Mouse (Mus musculus): Measurements from ENCODE around the gene Impg1. TPM values are rescaled to one million over a fixed set of nuclear protein-coding genes. Genes with fewer than 3 reads are reported as not detected.
A peak's percentile ranks its signal among the peaks of the same experiment; 100 is the strongest.
"Not testable (repeated sequence)": the region's sequence is repeated elsewhere in the genome, so short reads cannot be mapped to it uniquely, and the experiment has no call there.

Impg1 gene
- total RNA-seq, 2 experiments from 2014 or later = 0.14 to 0.17 TPM

GRCm38 (mm10) chr9:80344451-80345000 is 120.8 kb downstream of the Impg1 start:
- DNase-seq (ENCODE audit: low spot score in 2 of 2) = no peak

DNA sequence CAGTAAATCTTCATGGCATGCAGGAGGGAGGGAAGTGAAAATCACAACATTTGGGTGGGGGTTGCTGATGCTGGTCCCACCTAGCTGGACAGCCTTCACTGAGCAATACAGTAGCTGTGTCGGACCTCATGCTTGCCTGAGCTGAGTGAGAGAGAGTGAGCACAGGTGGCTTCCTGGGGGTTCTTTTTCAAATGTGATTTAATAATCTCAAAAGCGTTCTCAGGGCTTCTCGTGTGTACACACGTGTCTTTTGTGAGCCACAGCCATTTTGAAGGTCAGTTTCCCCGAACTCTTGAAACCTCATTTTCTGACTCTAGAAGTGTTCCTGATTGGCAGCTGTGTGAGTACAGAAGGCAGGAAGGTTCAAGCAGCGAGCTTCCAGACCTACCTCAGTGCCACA is 122.8 kb downstream of the Impg1 start:
- no peak for DNase-seq (ENCODE audit: low spot score in 2 of 2)

- DNase-seq (ENCODE audit: low spot score in 2 of 2) = no peak
Observed at GRCm38 (mm10) chr9:80341756-80342155, 123.5 kb downstream of the Impg1 start.

GRCm38 (mm10) chr9:80340927-80341326 is 124.4 kb downstream of the Impg1 start:
- no peak for DNase-seq (ENCODE audit: low spot score in 2 of 2)

DNA sequence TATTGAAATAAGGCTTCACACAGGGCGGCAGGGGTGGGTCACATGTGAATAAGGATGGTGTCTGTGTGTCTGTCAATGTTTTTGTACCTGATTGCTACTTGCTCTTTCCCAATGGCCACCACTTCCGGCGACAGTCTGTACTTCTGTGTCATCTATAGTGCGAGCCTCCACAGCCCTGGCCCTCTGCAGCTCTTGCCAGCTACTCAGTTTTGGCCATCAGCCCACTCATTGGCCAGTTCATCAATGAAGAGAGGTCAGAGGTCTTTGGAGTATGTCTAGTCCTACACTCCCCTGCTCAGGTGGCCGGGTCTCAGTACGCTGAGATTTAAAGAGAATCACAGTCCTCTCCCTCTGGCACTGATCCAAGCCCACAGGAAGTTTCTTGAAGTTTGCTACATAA is 127.3 kb downstream of the Impg1 start:
- DNase-seq (ENCODE audit: low spot score in 2 of 2) = no peak

DNA sequence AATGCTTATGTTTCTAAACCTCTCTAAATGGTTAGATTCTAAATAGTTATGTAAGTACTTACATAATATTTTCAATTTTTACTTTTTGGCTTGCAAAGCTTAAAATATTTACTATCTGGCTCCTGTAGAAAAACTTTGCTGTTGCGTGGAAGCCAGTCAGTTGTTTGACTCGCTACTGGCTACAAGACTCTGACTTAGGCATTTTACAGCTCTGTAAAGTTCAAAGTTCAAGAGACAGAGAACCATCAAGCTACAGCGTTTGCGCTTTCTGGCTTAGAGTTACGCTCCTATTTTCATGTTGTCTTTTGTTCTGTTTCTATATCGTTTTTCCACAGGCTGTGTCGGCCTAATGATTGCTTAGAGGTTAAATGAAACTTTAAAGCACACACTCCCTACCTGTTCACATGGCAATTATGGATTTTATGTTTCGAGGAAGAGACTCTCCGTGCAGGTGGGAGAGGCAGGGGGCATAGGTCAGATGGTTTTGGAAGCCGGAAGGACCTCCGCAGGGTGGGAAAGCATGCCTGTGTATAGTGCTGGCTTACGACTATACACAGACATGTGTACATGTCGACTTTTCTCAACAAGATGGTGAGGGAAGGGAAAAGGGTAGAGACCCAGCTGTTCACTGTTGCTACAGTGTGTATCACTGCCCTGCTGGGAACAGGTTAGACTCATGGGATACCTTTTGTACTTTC is 129.5 kb downstream of the Impg1 start:
- no peak for DNase-seq (ENCODE audit: low spot score in 2 of 2)

GRCm38 (mm10) chr9:80333998-80334605 is 131.2 kb downstream of the Impg1 start:
- DNase-seq (ENCODE audit: low spot score in 2 of 2) = no peak

- DNase-seq (ENCODE audit: low spot score in 2 of 2) = no peak
Observed at GRCm38 (mm10) chr9:80333466-80333865, 131.8 kb downstream of the Impg1 start.

DNA sequence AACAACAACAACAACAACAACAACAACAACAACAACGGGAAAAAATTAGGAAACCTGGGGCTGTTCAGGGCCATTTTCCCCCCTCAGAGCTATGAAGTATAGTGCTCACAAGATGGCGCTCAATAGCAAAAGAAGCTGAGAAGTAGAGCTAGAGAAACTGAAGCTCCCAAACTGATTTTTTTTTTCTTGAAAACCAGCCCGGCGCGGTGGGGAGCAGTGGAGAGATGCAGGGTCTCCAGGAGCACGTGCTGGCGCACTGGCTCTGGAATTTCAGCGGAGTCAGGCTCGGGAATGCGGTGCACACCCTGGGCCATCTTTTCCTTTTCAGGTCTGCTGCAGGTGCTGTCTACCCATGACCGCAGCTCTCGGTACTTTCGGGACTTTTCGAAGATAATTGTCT is 133.1 kb downstream of the Impg1 start:
- peak in 1 of 2 experiments; percentile 14 for DNase-seq (ENCODE audit: low spot score in 2 of 2)

GRCm38 (mm10) chr9:80321051-80321887 is 144.0 kb downstream of the Impg1 start:
- not testable (repeated sequence) for DNase-seq (ENCODE audit: low spot score in 2 of 2)

DNA sequence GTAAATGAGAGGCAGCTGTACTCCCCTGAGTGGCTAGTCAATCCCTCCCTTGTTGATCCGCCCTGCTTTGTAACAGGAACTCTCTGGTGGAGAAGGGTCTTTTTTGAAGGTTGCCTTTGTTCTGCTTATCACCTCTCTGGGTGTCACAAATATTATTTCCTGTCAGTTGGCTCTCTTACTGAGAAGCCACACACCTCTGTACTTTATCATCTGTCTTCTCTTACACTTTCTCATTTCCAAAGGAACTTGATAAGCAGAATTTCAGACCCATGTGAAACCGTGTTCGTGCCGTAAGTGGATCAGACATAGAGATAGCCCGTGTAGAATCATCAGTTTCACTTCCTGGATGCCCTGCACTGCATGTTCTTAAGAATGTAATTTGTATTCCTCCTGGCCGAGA is 147.3 kb downstream of the Impg1 start:
- DNase-seq (ENCODE audit: low spot score in 2 of 2) = no peak

DNA sequence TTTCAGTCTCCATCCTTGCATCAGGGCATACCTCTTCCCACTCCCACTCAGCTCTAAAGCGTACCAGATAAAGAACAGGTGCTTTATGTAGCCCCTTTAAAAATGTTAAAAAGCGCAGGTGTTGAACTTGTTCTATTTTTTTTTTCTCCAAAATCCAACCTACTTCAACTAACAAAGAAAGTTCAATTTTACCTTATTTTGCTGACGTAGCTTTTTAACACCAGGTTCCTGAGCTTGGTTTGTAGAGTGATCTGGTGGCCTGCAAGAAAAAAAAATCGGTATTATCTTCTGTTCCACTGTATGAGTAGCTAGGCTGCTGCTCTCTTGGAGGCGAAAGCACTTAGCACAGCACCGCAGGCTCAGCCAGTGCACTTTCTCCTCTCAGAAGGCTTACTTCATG is 149.4 kb downstream of the Impg1 start:
- no peak for DNase-seq (ENCODE audit: low spot score in 2 of 2)

DNA sequence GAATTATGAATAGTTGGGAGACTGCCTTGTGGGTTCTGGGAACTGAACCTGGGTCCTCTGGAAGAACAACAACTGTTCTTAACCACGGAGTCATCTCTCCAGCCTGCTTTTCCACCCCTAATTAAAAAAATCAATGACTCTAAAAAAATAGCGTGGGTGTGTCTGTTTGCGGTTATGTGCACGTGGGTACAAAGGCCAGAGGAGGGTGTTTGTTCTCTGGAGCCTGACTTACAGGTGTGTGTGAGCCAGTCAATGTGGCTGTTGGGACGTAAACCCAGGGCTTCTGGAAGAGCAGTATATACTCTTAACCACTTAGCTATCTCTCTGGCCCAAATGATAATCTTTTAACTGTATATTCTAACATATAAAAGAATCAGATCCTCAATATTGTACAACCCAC is 151.7 kb downstream of the Impg1 start:
- DNase-seq (ENCODE audit: low spot score in 2 of 2) = no peak

- DNase-seq (ENCODE audit: low spot score in 2 of 2) = no peak
Observed at GRCm38 (mm10) chr9:80307629-80308028, 157.7 kb downstream of the Impg1 start.

GRCm38 (mm10) chr9:80306853-80307252 is 158.4 kb downstream of the Impg1 start:
- no peak for DNase-seq (ENCODE audit: low spot score in 2 of 2)

DNA sequence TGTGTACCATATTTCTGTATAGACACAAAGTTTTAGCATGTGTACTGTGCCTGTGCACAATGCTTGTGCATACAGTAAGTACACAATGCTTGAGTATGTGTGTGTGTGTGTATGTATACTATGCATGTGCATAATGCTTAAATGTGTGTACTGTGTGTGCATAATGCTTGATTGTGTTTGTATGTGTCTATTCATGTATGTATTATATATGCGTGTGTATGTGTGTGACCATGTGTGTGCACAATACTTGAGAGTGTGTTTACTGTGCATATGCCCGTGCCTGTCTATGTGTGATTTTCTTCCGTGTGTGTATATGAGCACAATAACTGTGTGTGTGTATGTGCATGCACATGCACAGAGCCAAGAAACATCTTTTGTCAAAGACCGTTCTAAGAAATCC is 158.9 kb downstream of the Impg1 start:
- DNase-seq (ENCODE audit: low spot score in 2 of 2) = no peak

- no peak for DNase-seq (ENCODE audit: low spot score in 2 of 2)
Observed at GRCm38 (mm10) chr9:80303518-80303917, 161.8 kb downstream of the Impg1 start.

DNA sequence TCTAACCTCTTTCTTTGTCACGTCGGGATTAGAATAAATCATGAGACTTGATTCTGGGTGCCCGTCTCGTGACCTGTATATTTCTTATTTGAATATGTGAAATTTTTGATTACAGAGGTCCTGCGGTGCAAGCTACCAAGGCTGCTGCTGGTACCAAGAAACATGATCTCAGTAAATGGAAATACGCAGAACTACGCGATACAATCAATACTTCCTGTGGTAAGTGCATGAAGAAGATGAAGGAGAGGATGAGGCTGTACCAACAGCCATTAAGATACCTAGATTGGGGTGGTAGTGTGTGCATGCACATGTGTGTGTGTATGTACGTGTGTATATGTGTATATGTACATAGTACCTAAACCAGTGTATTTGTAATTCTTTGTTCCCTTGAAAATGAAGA is 166.2 kb downstream of the Impg1 start:
- no peak for DNase-seq (ENCODE audit: low spot score in 2 of 2)

DNA sequence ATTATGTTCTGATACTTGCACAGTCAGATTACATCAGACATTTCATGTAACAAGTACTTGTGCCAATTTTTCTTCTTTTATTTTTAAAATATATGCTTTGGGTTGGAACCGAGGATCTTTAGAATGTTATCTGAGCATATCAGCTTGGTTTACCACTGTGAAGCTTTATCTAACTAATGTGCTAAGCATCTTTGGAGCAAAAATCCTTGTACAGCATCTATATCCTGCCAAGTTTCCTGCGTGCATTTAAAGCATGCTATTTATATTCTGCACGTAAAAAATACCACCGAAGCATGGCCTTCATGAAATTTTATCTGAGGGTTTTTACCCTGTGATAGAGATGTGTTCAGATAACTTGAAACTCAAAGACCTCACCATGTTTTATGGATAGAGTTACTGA is 169.2 kb downstream of the Impg1 start:
- DNase-seq (ENCODE audit: low spot score in 2 of 2) = no peak

- DNase-seq (ENCODE audit: low spot score in 2 of 2) = no peak
Observed at GRCm38 (mm10) chr9:80293056-80293584, 172.2 kb downstream of the Impg1 start.

DNA sequence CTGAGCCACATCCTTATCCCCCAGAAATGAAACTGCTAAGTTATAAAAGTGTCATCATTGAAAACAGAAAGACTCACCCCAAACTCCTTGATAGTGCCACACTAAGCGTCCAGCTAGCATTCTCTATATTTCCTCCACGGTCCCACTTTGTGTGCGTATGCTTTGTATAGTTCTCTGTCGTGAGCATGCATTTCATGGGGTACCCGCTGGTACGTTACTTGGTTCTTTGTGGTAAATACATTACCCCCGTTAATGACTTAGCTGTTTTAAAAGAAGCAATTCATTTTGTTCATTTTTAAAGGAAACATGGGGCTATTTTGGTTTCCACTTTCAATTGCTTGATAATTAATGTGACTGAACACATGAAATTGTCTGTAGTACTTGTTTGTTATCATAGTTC is 178.4 kb downstream of the Impg1 start:
- DNase-seq (ENCODE audit: low spot score in 2 of 2) = no peak

All from adrenal gland, postnatal 4 days (tissue).